Mouse (Mus musculus) neural tube, embryonic 12.5 days (tissue): Measurements from ENCODE around the gene Fnip2. TPM values are rescaled to one million over a fixed set of nuclear protein-coding genes. Genes with fewer than 3 reads are reported as not detected.

Experiments used
- ATAC-seq: fragments of 200-750 bp; cut with Nextera tagmentation; 2 replicates; pipeline ENCODE4 v1.8.0; 2017; ENCODE audit warnings: low read depth, mild to moderate bottlenecking, moderate TSS enrichment, moderate library complexity; ENCODE audit not compliant: low FRiP score
- H3K27ac ChIP-seq: fragments of 300-500 bp; sonication (generic); 2 replicates; pipeline ENCODE4 v1.5.1; 2016
- H3K27me3 ChIP-seq: fragments of 300-500 bp; sonication (generic); replicated peaks from 2 replicates; pipeline ENCODE4 v1.6.1; 2016; ENCODE audit warnings: mild to moderate bottlenecking
- H3K36me3 ChIP-seq: fragments of 300-500 bp; sonication (generic); 2 replicates; pipeline ENCODE4 v1.6.1; 2016; ENCODE audit warnings: mild to moderate bottlenecking
- H3K4me1 ChIP-seq: fragments of 300-500 bp; sonication (generic); 2 replicates; pipeline ENCODE4 v1.6.1; 2016
- H3K4me2 ChIP-seq: fragments of 300-500 bp; sonication (generic); replicated peaks from 2 replicates; pipeline ENCODE4 v1.6.1; 2016; ENCODE audit warnings: mild to moderate bottlenecking
- H3K4me3 ChIP-seq: fragments of 300-500 bp; sonication (generic); 2 replicates; pipeline ENCODE4 v1.5.1; 2016
- H3K9ac ChIP-seq: fragments of 300-500 bp; sonication (generic); 2 replicates; pipeline ENCODE4 v1.6.1; 2016; ENCODE audit warnings: mild to moderate bottlenecking
- H3K9me3 ChIP-seq: fragments of 300-500 bp; sonication (generic); 2 replicates; pipeline ENCODE4 v1.6.1; 2016; ENCODE audit warnings: mild to moderate bottlenecking
- WGBS: fragments of 180-500 bp; shearing (Covaris S2); methylation state at CpG from one replicate; pipeline ENCODE4 v1.1.7; 2016; 5-methylcytosine and 5-hydroxymethylcytosine counted together
- polyA plus RNA-seq: library from polyadenylated mRNA; unstranded; fragments of >200 nt; fragmentation: Nextera tagmentation; extraction: Ambion mirVana; gene quantifications from 2 replicates; pipeline ENCODE4 v1.2.1, GENCODE M21; 2016

The Fnip2 gene
- polyA plus RNA-seq, 1 experiment from 2014 or later: 9.6 TPM

GRCm38 (mm10) chr3:79488025-79488424 lies 79.6 kb downstream of the Fnip2 start:
- Histone ChIP-seq H3K9me3 (peaks cover 7% of the 10 kb centered on the region), H3K4me3 (no peak overlapping the region), H3K27ac (no peak overlapping the region), H3K9ac (no peak overlapping the region), H3K4me1 (no peaks in the 10 kb centered on the region), H3K4me2 (no peak overlapping the region), H3K27me3 (no peaks in the 10 kb centered on the region), H3K36me3 (peaks cover 55% of the 10 kb centered on the region)
- 94% methylated on average over 7 of the region's 7 CpGs for WGBS
- ATAC-seq: no peak

GRCm38 (mm10) chr3:79484286-79485063 lies 83.1 kb downstream of the Fnip2 start:
- H3K9ac ChIP-seq: no peak overlapping the region
- H3K4me3 ChIP-seq: no peak overlapping the region
- no peak overlapping the region for H3K4me2 ChIP-seq
- peaks cover 7% of the 10 kb centered on the region for H3K9me3 ChIP-seq
- H3K4me1 ChIP-seq: no peaks in the 10 kb centered on the region
- ATAC-seq: no peak
- peaks cover 60% of the 10 kb centered on the region for H3K36me3 ChIP-seq
- WGBS: 91% methylated on average over 16 of the region's 16 CpGs
- H3K27me3 ChIP-seq: no peaks in the 10 kb centered on the region
- no peak overlapping the region for H3K27ac ChIP-seq

GRCm38 (mm10) chr3:79478880-79479279 lies 88.7 kb downstream of the Fnip2 start:
- no peak for ATAC-seq
- H3K36me3 ChIP-seq: peaks cover 46% of the 10 kb centered on the region
- no peaks in the 10 kb centered on the region for H3K27me3 ChIP-seq
- no peak overlapping the region for H3K27ac ChIP-seq
- no peaks in the 10 kb centered on the region for H3K4me1 ChIP-seq
- H3K4me3 ChIP-seq: no peak overlapping the region
- WGBS: 77% methylated on average over 4 of the region's 4 CpGs
- H3K9ac ChIP-seq: no peak overlapping the region
- no peak overlapping the region for H3K4me2 ChIP-seq
- peaks cover 7% of the 10 kb centered on the region for H3K9me3 ChIP-seq

GRCm38 (mm10) chr3:79478400-79478799 lies 89.2 kb downstream of the Fnip2 start:
- no peaks in the 10 kb centered on the region for H3K27me3 ChIP-seq
- H3K4me3 ChIP-seq: no peak overlapping the region
- 86% methylated on average over 8 of the region's 8 CpGs for WGBS
- H3K9me3 ChIP-seq: peaks cover 4% of the 10 kb centered on the region
- peaks cover 41% of the 10 kb centered on the region for H3K36me3 ChIP-seq
- no peak for ATAC-seq
- H3K27ac ChIP-seq: no peak overlapping the region
- no peaks in the 10 kb centered on the region for H3K4me1 ChIP-seq
- no peak overlapping the region for H3K4me2 ChIP-seq
- H3K9ac ChIP-seq: no peak overlapping the region

- H3K27me3 ChIP-seq: no peaks in the 10 kb centered on the region
- H3K9ac ChIP-seq: no peak overlapping the region
- H3K9me3 ChIP-seq: no peaks in the 10 kb centered on the region
- H3K4me3 ChIP-seq: no peak overlapping the region
- H3K4me1 ChIP-seq: no peaks in the 10 kb centered on the region
- no peak overlapping the region for H3K4me2 ChIP-seq
- ATAC-seq: no peak
- no peak overlapping the region for H3K27ac ChIP-seq
- WGBS: 86% methylated on average over 2 of the region's 2 CpGs
- H3K36me3 ChIP-seq: peaks cover 30% of the 10 kb centered on the region
Measured at GRCm38 (mm10) chr3:79475980-79476379, 91.6 kb downstream of the Fnip2 start.

- Histone ChIP-seq H3K4me2 (no peak overlapping the region), H3K9ac (no peak overlapping the region), H3K27ac (no peak overlapping the region), H3K4me1 (no peaks in the 10 kb centered on the region), H3K9me3 (no peaks in the 10 kb centered on the region), H3K4me3 (no peak overlapping the region), H3K36me3 (peaks cover 21% of the 10 kb centered on the region), H3K27me3 (no peaks in the 10 kb centered on the region)
- ATAC-seq: peak; percentile 79; the same call in 1 of the 2 replicates
- WGBS: 39% methylated on average over 4 of the region's 4 CpGs
Measured at GRCm38 (mm10) chr3:79474911-79475310, 92.7 kb downstream of the Fnip2 start.

- no peak for ATAC-seq
- 95% methylated on average over 5 of the region's 5 CpGs for WGBS
Measured at GRCm38 (mm10) chr3:79472362-79472761, 95.2 kb downstream of the Fnip2 start.

GRCm38 (mm10) chr3:79469440-79469839 lies 98.2 kb downstream of the Fnip2 start:
- H3K9ac ChIP-seq: no peak overlapping the region
- no peak for ATAC-seq
- no peak overlapping the region for H3K4me3 ChIP-seq
- H3K9me3 ChIP-seq: 0 out of 2 replicates have a peak, but pooled peaks cover 3% of the 10 kb centered on the region
- no peak overlapping the region for H3K27ac ChIP-seq
- no peaks in the 10 kb centered on the region for H3K4me1 ChIP-seq
- H3K27me3 ChIP-seq: no peaks in the 10 kb centered on the region
- 99% methylated on average over 5 of the region's 5 CpGs for WGBS
- H3K4me2 ChIP-seq: no peak overlapping the region
- peaks cover 11% of the 10 kb centered on the region for H3K36me3 ChIP-seq

More at GRCm38 (mm10) chr3:79472362-79472761, 95.2 kb downstream of the Fnip2 start:
- Histone ChIP-seq H3K4me1 (no peaks in the 10 kb centered on the region), H3K36me3 (peaks cover 13% of the 10 kb centered on the region), H3K9ac (no peak overlapping the region), H3K27me3 (no peaks in the 10 kb centered on the region), H3K9me3 (no peaks in the 10 kb centered on the region), H3K4me2 (no peak overlapping the region), H3K27ac (no peak overlapping the region), H3K4me3 (no peak overlapping the region)

GRCm38 (mm10) chr3:79458651-79459275 lies 108.8 kb downstream of the Fnip2 start:
- WGBS: 92% methylated on average over 14 of the region's 14 CpGs
- H3K4me3 ChIP-seq: no peak overlapping the region
- H3K9ac ChIP-seq: no peak overlapping the region

GRCm38 (mm10) chr3:79455761-79456160 lies 111.8 kb downstream of the Fnip2 start:
- H3K36me3 ChIP-seq: peaks cover 19% of the 10 kb centered on the region
- H3K9ac ChIP-seq: no peak overlapping the region
- 48% methylated on average over 11 of the region's 11 CpGs for WGBS
- no peaks in the 10 kb centered on the region for H3K9me3 ChIP-seq
- no peak overlapping the region for H3K4me2 ChIP-seq
- H3K27me3 ChIP-seq: no peaks in the 10 kb centered on the region
- no peak overlapping the region for H3K4me3 ChIP-seq
- H3K27ac ChIP-seq: no peak overlapping the region
- peaks cover 6% of the 10 kb centered on the region; the same call in 1 of the 2 replicates for H3K4me1 ChIP-seq
- ATAC-seq: no peak

More at GRCm38 (mm10) chr3:79458651-79459275, 108.8 kb downstream of the Fnip2 start:
- no peaks in the 10 kb centered on the region for H3K4me1 ChIP-seq
- H3K36me3 ChIP-seq: peaks cover 37% of the 10 kb centered on the region
- no peak for ATAC-seq
- H3K4me2 ChIP-seq: no peak overlapping the region
- H3K9me3 ChIP-seq: no peaks in the 10 kb centered on the region
- H3K27me3 ChIP-seq: no peaks in the 10 kb centered on the region
- no peak overlapping the region for H3K27ac ChIP-seq

GRCm38 (mm10) chr3:79452696-79453263 lies 114.8 kb downstream of the Fnip2 start:
- Histone ChIP-seq H3K27me3 (no peaks in the 10 kb centered on the region), H3K4me2 (no peak overlapping the region), H3K27ac (no peak overlapping the region), H3K36me3 (no peaks in the 10 kb centered on the region), H3K9ac (no peak overlapping the region), H3K4me1 (peaks cover 6% of the 10 kb centered on the region; the same call in 1 of the 2 replicates), H3K9me3 (no peaks in the 10 kb centered on the region), H3K4me3 (no peak overlapping the region)
- 36% methylated on average over 14 of the region's 14 CpGs for WGBS
- ATAC-seq: peak; percentile 63; the same call in 1 of the 2 replicates

- no peak for ATAC-seq
- Histone ChIP-seq H3K4me2 (no peak overlapping the region), H3K27ac (no peak overlapping the region), H3K9ac (no peak overlapping the region), H3K4me1 (peaks cover 6% of the 10 kb centered on the region; the same call in 1 of the 2 replicates), H3K36me3 (no peaks in the 10 kb centered on the region), H3K9me3 (no peaks in the 10 kb centered on the region), H3K4me3 (no peak overlapping the region), H3K27me3 (no peaks in the 10 kb centered on the region)
- WGBS: 75% methylated on average over 7 of the region's 7 CpGs
Measured at GRCm38 (mm10) chr3:79449361-79449760, 118.2 kb downstream of the Fnip2 start.
